Mouse (Mus musculus): ENCODE data around the gene Gm17361.
"Not testable (repeated sequence)": the region's sequence is repeated elsewhere in the genome, so short reads cannot be mapped to it uniquely, and the experiment has no call there.

Gene Gm17361

GRCm38 (mm10) chrX:125003863-125004262 is at the start of gene Gm17361:
TSS of gene Gm17361 (plus strand) at chrX:125004163.
- not testable (repeated sequence) for DNase-seq

Data from thymus, postnatal 25 days (tissue).